Mouse (Mus musculus) brain, embryonic 14.5 days (tissue): ENCODE data around the gene Zbtb44. TPM values are rescaled to one million over a fixed set of nuclear protein-coding genes. Genes with fewer than 3 reads are reported as not detected.

ENCODE experiments used
- DNase-seq: peaks from one replicate; pipeline ENCODE4 v3.0.0-alpha.2; 2011; ENCODE audit warnings: low read depth
- CTCF ChIP-seq: fragments of 200-500 bp; IDR thresholded peaks from 2 replicates; pipeline ENCODE4 v1.5.1; 2012; ENCODE audit warnings: inconsistent platforms, mild to moderate bottlenecking, moderate library complexity, borderline replicate concordance; ENCODE audit not compliant: insufficient read depth, insufficient read length; ENCODE audit errors: extremely low read depth
- POLR2A ChIP-seq: fragments of 200-500 bp; IDR thresholded peaks from 2 replicates; pipeline ENCODE4 v1.6.1; 2012; ENCODE audit warnings: mild to moderate bottlenecking, inconsistent platforms, borderline replicate concordance; ENCODE audit not compliant: poor library complexity, insufficient read depth, insufficient read length, severe bottlenecking; ENCODE audit errors: extremely low read depth
- polyA plus RNA-seq: library from polyadenylated mRNA; depleted of rRNA; stranded (reverse); fragments of >200 nt; gene quantifications from 2 replicates; pipeline ENCODE4 v1.2.3, GENCODE M21; 2012

The Zbtb44 gene
- polyA plus RNA-seq, 1 experiment: 8.5 TPM

- TF ChIP-seq CTCF: no peak
- no peak for TF ChIP-seq POLR2A
- no peak for DNase-seq
Observed at GRCm38 (mm10) chr9:31072256-31072655, 41.8 kb downstream of the Zbtb44 start.

DNA sequence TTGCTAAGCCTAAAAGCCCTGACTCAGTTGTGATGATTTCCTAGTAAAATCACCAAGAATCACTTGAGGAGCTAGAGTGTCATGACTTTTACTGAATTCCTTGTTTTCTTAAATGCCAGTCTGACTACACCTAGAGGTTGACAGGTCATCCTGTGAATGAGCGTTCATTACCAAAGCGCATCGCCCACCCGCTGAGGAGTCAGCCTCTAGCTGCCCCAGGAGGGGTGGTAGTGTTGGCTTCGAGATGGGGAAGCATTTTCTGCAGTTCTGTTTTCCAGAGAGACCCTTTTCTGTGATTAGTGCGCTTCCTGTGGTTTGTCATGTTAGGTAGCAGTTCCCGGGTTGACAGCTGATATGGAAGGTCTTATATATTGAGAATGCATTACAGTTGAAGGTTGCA is 43.4 kb downstream of the Zbtb44 start:
- no peak for TF ChIP-seq CTCF
- TF ChIP-seq POLR2A: no peak
- no peak for DNase-seq

GRCm38 (mm10) chr9:31074836-31075235 is 44.4 kb downstream of the Zbtb44 start:
- DNase-seq: no peak

DNA sequence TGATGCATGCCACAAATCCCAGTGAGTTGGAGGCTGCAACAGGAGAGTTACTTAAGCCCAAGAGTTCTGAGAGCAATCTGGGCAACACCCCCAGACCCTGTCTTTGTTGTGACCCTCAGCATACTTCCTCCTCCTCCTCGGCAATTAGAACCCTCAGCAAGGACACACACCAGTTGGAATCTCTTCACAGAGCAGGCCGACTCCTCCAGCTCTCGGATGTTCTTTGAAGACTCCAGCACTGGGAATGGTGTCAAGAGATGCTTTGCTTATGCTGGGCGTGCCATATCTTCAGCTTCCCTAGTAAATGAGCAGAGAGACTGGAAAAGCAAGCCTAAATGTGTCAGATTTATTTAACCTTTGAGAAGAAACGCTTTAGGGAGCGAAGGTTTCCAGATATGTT is 50.3 kb downstream of the Zbtb44 start:
- no peak for DNase-seq
- no peak for TF ChIP-seq POLR2A
- TF ChIP-seq CTCF: no peak

More at GRCm38 (mm10) chr9:31074836-31075235, 44.4 kb downstream of the Zbtb44 start:
- TF ChIP-seq CTCF: no peak
- TF ChIP-seq POLR2A: no peak

- TF ChIP-seq POLR2A: no peak
- peak; percentile 88 for TF ChIP-seq CTCF
Observed at GRCm38 (mm10) chr9:31082054-31082666, 51.7 kb downstream of the Zbtb44 start.

DNA sequence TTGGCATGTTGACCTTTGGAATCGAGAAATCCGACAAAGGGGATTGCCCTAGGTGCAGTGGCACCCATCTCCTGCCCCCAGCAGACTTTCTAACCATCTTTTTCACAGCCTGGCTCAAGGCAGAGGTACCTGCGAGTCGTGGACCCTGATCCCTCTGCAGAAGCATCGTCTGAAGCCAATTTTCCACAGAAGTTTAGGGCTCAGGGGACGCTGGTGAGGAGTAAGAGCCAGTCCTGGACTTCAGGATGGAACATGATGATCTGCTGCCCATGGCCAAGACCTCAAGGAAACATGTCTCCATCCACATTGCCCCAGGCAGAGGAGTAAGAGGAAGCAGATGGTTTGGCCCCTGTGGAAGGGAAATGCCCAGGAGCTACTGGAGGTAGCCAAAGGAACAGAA is 52.3 kb downstream of the Zbtb44 start:
- TF ChIP-seq POLR2A (no peak), CTCF (no peak)

More at GRCm38 (mm10) chr9:31082054-31082666, 51.7 kb downstream of the Zbtb44 start:
- DNase-seq: peak; percentile 91

GRCm38 (mm10) chr9:31085556-31085955 is 55.1 kb downstream of the Zbtb44 start:
- no peak for DNase-seq
- no peak for TF ChIP-seq POLR2A
- no peak for TF ChIP-seq CTCF

More for the DNA sequence above, 52.3 kb downstream of the Zbtb44 start:
- no peak for DNase-seq

- TF ChIP-seq POLR2A (no peak), CTCF (peak; percentile 86)
- peak; percentile 83 for DNase-seq
Observed at GRCm38 (mm10) chr9:31086085-31086753, 55.8 kb downstream of the Zbtb44 start.

GRCm38 (mm10) chr9:31086754-31087145 is 56.3 kb downstream of the Zbtb44 start:
- no peak for DNase-seq
- no peak for TF ChIP-seq CTCF
- no peak for TF ChIP-seq POLR2A

DNA sequence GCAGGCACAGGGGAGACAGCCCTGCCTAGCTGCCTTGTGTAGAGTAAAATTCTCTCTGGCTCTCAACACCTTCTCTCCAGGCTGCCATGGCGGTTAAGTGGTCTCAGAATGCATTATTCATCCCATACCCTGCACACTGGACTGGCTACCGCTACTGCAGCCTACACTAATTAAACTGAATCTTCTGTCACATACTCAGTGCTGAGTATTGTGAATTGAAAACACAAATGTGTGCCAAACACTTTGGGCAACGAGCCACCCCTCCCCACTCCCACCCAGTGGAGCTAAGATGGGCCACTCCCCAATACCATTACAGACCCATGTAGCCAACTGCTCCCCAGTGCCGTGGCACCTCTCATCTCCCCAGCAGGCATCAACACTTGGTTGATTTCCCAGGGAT is 57.0 kb downstream of the Zbtb44 start:
- no peak for TF ChIP-seq CTCF
- no peak for TF ChIP-seq POLR2A
- peak; percentile 77 for DNase-seq

DNA sequence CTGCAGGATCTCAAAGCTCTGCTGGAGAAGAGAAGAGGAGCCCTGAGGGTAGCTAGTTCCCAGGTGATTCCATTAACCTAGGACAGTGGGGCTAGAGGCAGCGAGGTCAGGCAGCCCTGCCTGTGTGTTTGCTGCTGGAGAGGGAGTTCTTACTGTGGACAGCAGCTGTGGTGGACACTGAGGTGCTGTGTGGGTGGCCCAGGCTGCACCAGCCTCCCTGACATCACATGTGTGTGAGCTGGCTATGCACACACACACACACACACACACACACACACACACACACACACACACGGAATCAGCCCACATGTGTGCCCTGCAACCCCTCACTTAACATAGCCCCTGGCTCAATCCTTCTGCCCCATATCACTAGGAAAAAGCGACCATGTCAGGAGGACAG is 57.7 kb downstream of the Zbtb44 start:
- TF ChIP-seq POLR2A: no peak
- TF ChIP-seq CTCF: no peak

DNA sequence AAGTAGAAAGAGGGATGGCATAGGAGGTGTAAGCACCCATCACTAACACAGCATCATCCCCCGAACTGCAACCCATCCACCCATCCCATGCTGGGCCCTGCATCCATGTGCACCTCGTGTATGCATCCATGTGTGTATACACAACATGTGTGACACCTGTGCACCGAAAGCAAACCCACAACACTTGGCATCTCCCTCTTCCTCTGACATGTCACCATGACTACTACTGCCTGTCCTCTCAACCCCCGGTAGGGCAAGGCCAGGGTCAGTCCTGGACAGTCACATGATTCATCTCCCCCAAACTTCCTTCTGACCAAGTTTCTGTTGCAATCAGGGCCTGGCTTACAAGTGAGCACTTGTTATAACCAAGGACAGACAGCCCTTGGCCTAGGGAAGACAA is 58.4 kb downstream of the Zbtb44 start:
- TF ChIP-seq CTCF (no peak), POLR2A (no peak)
- DNase-seq: no peak

More for the DNA sequence above, 57.7 kb downstream of the Zbtb44 start:
- no peak for DNase-seq
